Mouse (Mus musculus): ENCODE results near the gene Hoxa9. TPM values are rescaled to one million over a fixed set of nuclear protein-coding genes. Genes with fewer than 3 reads are reported as not detected.

Gene Hoxa9
- total RNA-seq, 2 experiments from 2014 or later, result 7.5 to 8.8 TPM

GRCm38 (mm10) chr6:52194690-52195089 lies 36.2 kb downstream of the Hoxa9 start:
- Histone ChIP-seq H3K4me3 (no peak overlapping the region), H3K27ac (no peak overlapping the region)
- no peak for DNase-seq
- no peak for TF ChIP-seq CTCF (IDR thresholded peaks at IDR 0.05)
- intact Hi-C loops (cut with DNase I), result loop anchor here (5.0 kb wide), 3 partner anchors 32 to 182 kb away; partner anchors contain the start of genes Hoxa2 and Skap2

GRCm38 (mm10) chr6:52191860-52192550 lies 38.9 kb downstream of the Hoxa9 start:
- intact Hi-C loops (cut with DNase I), result loop anchor here (5.0 kb wide), 2 partner anchors 130 to 180 kb away; partner anchors contain the start of gene Skap2
- peak overlapping the region; percentile 85 for H3K27ac ChIP-seq
- TF ChIP-seq CTCF (IDR thresholded peaks at IDR 0.05), result no peak

DNA sequence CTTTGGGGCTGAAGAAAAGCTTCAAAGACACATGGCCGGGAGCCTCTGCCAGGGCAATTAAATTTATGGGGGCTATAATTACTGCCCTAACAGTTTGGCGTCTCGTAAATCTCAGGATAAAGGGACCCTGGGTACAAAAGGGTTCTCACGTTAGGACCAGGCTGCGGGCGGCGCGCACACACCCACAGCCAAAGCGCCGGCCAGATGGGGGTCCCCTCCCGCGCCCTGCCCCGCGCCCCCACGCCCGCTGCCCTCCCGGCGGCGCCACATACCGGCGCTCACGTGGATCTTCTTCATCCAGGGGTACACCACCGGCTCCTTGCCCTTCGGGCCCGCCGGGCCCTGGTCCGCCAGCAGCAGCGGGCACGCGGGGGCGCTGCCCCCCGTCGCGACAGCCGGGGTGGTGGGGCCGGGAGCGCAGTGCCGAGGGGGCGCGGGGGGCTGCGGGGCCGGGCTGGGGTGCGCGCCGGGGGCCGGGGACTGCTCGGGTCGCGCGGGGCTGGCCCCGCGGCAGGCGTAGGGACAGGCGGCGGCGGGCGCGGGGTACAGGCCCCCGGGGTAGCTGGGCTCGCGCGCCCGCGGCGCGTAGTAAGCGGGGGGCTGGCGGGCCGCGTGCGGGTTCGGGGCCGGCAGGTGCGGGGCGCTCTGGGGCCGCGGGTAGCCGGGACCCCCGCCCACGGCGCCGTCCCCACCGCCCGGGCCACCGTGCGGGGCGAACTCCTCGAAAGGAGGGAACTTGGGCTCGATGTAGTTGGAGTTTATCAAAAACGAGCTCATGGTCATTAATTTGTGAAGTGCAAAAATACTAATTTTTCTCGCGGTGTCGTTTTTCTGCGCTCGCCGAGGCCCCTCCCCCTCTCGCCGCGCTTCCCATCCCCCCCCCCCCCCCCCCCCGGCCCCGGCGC lies 39.7 kb downstream of the Hoxa9 start, which contains the start of gene Hoxa4:
Gene Hoxa4 (minus strand): TSS at position 848 of the 905 bp plus-strand sequence.
- H3K27ac ChIP-seq, result peak within 1 kb of the TSS; percentile 88
- DNase-seq, result no peak
- intact Hi-C loops (cut with DNase I), result loop anchor here (5.0 kb wide), 2 partner anchors 129 to 179 kb away; partner anchors contain the start of gene Skap2
- no peak; the same call in 1 of the 2 replicates for TF ChIP-seq CTCF (IDR thresholded peaks at IDR 0.05)
- H3K4me3 ChIP-seq, result peak within 1 kb of the TSS; percentile 86

More at GRCm38 (mm10) chr6:52191860-52192550, 38.9 kb downstream of the Hoxa9 start:
- H3K4me3 ChIP-seq, result peak overlapping the region; percentile 86
- peak; percentile 94 for DNase-seq

GRCm38 (mm10) chr6:52190410-52190809 lies 40.5 kb downstream of the Hoxa9 start:
- intact Hi-C loops (cut with DNase I), result loop anchor here (5.0 kb wide), 2 partner anchors 128 to 178 kb away; partner anchors contain the start of gene Skap2
- peak overlapping the region; percentile 88 for H3K27ac ChIP-seq
- DNase-seq, result no peak
- H3K4me3 ChIP-seq, result peak overlapping the region; percentile 86
- no peak for TF ChIP-seq CTCF (IDR thresholded peaks at IDR 0.05)

DNA sequence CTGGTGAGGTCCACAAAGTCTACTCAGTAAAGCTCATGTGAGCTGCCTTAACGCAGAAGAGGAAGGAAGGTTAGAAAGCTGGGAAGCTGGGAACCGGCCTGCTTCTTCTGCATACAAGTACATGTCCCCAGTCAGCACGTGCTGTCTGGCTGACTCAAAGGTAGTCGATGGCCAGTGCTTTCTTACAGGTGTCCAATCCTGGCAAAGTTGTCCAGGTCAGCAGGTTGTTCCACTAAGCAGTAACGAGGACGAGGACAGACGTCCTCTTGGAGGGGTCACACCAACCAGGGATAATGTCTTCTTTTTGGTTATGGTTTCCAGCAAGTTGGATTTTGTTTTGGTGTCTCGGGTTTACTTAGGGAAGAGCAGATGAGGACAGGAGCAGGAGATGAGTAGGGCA lies 41.0 kb downstream of the Hoxa9 start:
- Histone ChIP-seq H3K4me3 (no peak overlapping the region; the same call in 1 of the 2 replicates), H3K27ac (peak overlapping the region; percentile 88)
- no peak for DNase-seq
- no peak for TF ChIP-seq CTCF (IDR thresholded peaks at IDR 0.05)
- intact Hi-C loops (cut with DNase I), result loop anchor here (5.0 kb wide), 2 partner anchors 128 to 178 kb away; partner anchors contain the start of gene Skap2

GRCm38 (mm10) chr6:52189172-52189591 lies 41.7 kb downstream of the Hoxa9 start:
- Histone ChIP-seq H3K4me3 (peak overlapping the region; percentile 1; the same call in 1 of the 2 replicates), H3K27ac (peak overlapping the region; percentile 88)
- intact Hi-C loops (cut with DNase I), result no loop called here
- no peak for TF ChIP-seq CTCF (IDR thresholded peaks at IDR 0.05)
- peak; percentile 66 for DNase-seq

DNA sequence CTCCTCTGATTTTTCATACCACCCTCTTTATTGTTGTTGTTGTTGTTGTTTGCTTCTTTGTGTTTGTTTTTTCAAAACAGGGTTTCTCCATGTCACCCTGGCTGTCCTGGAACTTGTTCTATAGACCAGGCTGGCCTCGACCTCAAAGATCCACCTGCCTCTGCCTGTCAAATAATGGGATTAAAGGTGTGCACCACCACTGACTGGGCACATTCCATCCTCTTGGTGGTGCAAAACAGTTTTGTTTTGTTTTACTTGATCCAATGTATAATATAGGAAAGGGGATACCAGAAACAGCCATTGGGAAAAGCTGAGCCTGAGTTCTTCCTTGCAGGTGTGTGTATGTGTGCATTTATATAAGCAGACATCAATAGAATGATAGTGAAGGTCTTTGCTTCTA lies 44.4 kb downstream of the Hoxa9 start:
- no peak for DNase-seq
- TF ChIP-seq CTCF (IDR thresholded peaks at IDR 0.05), result no peak
- intact Hi-C loops (cut with DNase I), result no loop called here
- H3K27ac ChIP-seq, result no peak overlapping the region
- no peak overlapping the region for H3K4me3 ChIP-seq

DNA sequence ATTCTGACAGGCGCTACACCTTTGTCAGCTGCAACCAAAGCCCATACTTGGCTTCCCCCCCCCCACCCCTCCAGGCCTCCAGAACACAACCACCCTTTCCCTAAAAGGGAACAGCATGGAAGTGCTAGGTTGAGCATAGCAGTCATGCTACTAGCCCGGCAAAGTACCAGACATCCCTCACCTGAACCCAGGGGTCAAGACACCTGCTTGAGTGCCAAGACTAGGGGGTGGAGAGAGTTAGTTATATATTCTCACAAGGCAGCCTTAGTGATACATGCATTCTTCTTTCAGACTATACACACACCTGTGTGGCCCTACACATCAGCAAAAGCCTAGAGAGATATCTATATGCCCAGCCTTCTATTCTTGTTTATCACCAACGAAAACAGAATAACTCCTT lies 45.1 kb downstream of the Hoxa9 start:
- no peak overlapping the region for H3K4me3 ChIP-seq
- intact Hi-C loops (cut with DNase I), result no loop called here
- no peak for TF ChIP-seq CTCF (IDR thresholded peaks at IDR 0.05)
- DNase-seq, result no peak
- H3K27ac ChIP-seq, result no peak overlapping the region

DNA sequence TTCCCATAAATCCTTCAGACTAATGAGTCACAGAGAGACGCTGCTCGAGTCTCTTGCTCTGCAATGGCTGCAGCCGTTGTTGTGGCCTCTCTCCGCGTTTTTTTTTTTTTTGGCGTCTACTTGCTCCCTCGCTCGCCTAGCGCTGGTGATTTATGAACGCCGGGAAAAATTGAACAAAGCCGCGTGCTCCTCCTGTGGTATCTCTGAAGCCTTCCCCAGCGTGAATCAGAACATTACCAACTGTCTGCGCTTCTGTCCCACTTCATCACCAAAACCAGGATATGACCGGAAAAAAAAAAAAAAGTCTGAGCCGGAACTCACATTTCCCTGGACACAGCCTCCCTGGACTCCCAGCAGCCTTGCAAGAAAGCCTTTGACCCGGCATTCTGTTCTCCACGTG lies 45.7 kb downstream of the Hoxa9 start:
- Histone ChIP-seq H3K4me3 (peak overlapping the region; percentile 46), H3K27ac (no peak overlapping the region)
- intact Hi-C loops (cut with DNase I), result no loop called here
- DNase-seq, result no peak
- TF ChIP-seq CTCF (IDR thresholded peaks at IDR 0.05), result no peak

DNA sequence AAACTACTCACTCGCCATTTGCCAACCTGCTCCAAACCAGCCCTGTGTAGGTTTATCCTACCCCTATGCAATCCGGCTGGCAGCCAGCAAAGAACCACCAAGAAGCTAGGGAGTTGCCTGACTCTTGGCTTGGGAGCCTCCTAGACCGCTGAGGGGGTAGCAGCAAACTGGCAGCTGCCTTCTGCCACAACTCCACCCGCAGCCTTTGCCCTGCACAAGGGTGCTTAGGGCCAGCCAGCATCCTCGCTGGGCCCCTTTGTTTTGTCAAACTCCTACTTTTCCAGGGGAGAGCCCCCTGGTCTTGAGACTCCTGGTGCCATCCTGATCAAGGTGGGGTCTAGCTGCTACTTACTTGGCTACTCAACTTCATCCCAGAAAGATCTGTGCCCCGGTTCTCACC lies 46.2 kb downstream of the Hoxa9 start:
- intact Hi-C loops (cut with DNase I), result no loop called here
- Histone ChIP-seq H3K4me3 (no peak overlapping the region), H3K27ac (no peak overlapping the region)

DNA sequence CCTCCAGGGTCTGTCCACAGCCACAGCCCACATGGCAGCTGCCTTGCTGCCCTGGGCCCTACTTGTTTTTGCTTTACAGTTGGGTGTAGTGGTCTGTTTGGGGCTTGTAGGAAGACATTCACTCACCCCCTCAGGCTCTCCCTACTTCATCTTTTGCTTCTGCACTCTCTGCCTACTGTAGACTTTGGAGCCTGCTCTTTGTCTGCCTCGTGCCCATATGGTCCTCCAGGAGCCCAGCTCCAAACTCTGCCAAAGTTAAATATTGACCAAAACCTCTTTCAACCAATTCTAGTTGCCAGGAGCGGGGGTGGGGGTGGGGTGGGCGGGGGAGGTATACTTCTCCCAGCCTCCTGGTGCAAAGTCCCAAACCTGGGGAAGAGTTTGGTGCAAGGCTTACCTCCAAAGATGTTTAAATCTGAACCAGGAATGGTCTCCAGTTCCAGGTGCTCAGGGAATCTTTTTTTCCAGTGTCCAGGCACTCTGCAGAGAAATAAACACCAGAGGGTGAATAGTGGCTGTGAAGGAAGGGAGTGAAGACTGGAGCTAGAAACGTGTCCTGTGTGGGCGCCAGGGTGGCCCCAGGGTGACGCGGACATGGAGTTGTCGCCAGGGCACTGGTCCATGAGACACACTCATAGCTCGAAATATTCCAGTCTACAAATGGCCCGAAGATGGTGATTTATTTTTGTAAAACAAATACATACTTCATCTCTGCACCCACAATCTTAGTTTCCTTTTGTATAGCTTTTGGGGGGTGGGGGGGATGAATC lies 47.4 kb downstream of the Hoxa9 start:
- H3K27ac ChIP-seq, result no peak overlapping the region
- DNase-seq, result no peak
- no peak for TF ChIP-seq CTCF (IDR thresholded peaks at IDR 0.05)
- H3K4me3 ChIP-seq, result no peak overlapping the region
- intact Hi-C loops (cut with DNase I), result no loop called here

More for the DNA sequence above, 46.2 kb downstream of the Hoxa9 start:
- no peak for TF ChIP-seq CTCF (IDR thresholded peaks at IDR 0.05)
- no peak for DNase-seq

GRCm38 (mm10) chr6:52182793-52183192 lies 48.1 kb downstream of the Hoxa9 start:
- no peak overlapping the region for H3K27ac ChIP-seq
- intact Hi-C loops (cut with DNase I), result no loop called here

More at GRCm38 (mm10) chr6:52182793-52183192, 48.1 kb downstream of the Hoxa9 start:
- no peak for DNase-seq
- H3K4me3 ChIP-seq, result no peak overlapping the region
- no peak for TF ChIP-seq CTCF (IDR thresholded peaks at IDR 0.05)
